Mouse (Mus musculus) hindbrain, postnatal 0 days (tissue): ENCODE measurements at regions not wholly inside any gene's neighbourhood (a gene's known extent, or its start where the extent isn't known, plus 50 kb on each side); places are given as distances from the start of the nearest gene placed in this dataset.

Source experiments
- ATAC-seq: fragments of 200-750 bp; cut with Nextera tagmentation; 2 replicates; pipeline ENCODE4 v1.8.0; 2017; ENCODE audit warnings: mild to moderate bottlenecking, moderate TSS enrichment, moderate library complexity
- DNase-seq: peaks from one replicate; pipeline ENCODE4 v3.0.0-alpha.2; 2015; ENCODE audit warnings: low spot score
- H3K27ac ChIP-seq: fragments of 300-500 bp; sonication (generic); 2 replicates; pipeline ENCODE4 v1.5.1; 2014; ENCODE audit warnings: mild to moderate bottlenecking
- H3K27me3 ChIP-seq: fragments of 300-500 bp; sonication (generic); 2 replicates; pipeline ENCODE4 v1.6.1; 2014; ENCODE audit warnings: low read length, mixed read lengths; ENCODE audit not compliant: insufficient read depth
- H3K36me3 ChIP-seq: fragments of 300-500 bp; sonication (generic); 2 replicates; pipeline ENCODE4 v1.6.1; 2014; ENCODE audit warnings: low read length, mixed read lengths; ENCODE audit not compliant: insufficient read depth
- H3K4me1 ChIP-seq: fragments of 300-500 bp; sonication (generic); 2 replicates; pipeline ENCODE4 v1.6.1; 2014; ENCODE audit warnings: antibody characterized with exemption, low read length, mixed read lengths; ENCODE audit not compliant: insufficient read depth
- H3K4me2 ChIP-seq: fragments of 300-500 bp; sonication (generic); 2 replicates; pipeline ENCODE4 v1.6.1; 2014; ENCODE audit warnings: low read depth, mild to moderate bottlenecking, low read length, moderate library complexity, mixed read lengths
- H3K4me3 ChIP-seq: fragments of 300-500 bp; sonication (generic); 2 replicates; pipeline ENCODE4 v1.5.1; 2014; ENCODE audit warnings: low read length
- H3K9ac ChIP-seq: fragments of 300-500 bp; sonication (generic); replicated peaks from 2 replicates; pipeline ENCODE4 v1.6.1; 2014; ENCODE audit warnings: mild to moderate bottlenecking, low read length, moderate library complexity, mixed read lengths
- H3K9me3 ChIP-seq: fragments of 300-500 bp; sonication (generic); 2 replicates; pipeline ENCODE4 v1.6.1; 2016; ENCODE audit warnings: low read length, mixed read lengths
- CTCF ChIP-seq: IDR thresholded peaks from 2 replicates; pipeline ENCODE4 v1.5.1; 2016; ENCODE audit warnings: antibody characterized with exemption, control low read depth, low read depth
- WGBS: fragments of 180-500 bp; shearing (Covaris S2); extraction: QIAGEN DNeasy Blood & Tissue Kit; methylation state at CpG from one replicate; pipeline ENCODE4 v1.1.7; 2014; 5-methylcytosine and 5-hydroxymethylcytosine counted together

- ATAC-seq (no peak), DNase-seq (no peak)
- H3K4me3 ChIP-seq: no peak overlapping the region
- H3K4me1 ChIP-seq: no peaks in the 10 kb centered on the region
- TF ChIP-seq CTCF: no peak
- H3K4me2 ChIP-seq: no peak overlapping the region
- no peaks in the 10 kb centered on the region for H3K9me3 ChIP-seq
- H3K9ac ChIP-seq: no peak overlapping the region
- no peaks in the 10 kb centered on the region for H3K27me3 ChIP-seq
- H3K27ac ChIP-seq: no peak overlapping the region
- H3K36me3 ChIP-seq: no peaks in the 10 kb centered on the region
- WGBS: 55% methylated on average over 3 of the region's 3 CpGs
Measured at GRCm38 (mm10) chr1:47448070-47448469, 555.4 kb upstream of the Slc39a10 start.

- DNase-seq (no peak), ATAC-seq (no peak)
- Histone ChIP-seq H3K9me3 (no peaks in the 10 kb centered on the region), H3K27me3 (no peaks in the 10 kb centered on the region), H3K4me1 (no peaks in the 10 kb centered on the region), H3K4me2 (no peak overlapping the region), H3K9ac (no peak overlapping the region), H3K27ac (no peak overlapping the region), H3K4me3 (no peak overlapping the region), H3K36me3 (no peaks in the 10 kb centered on the region)
- no peak for TF ChIP-seq CTCF
- 61% methylated on average over 6 of the region's 6 CpGs for WGBS
Measured at GRCm38 (mm10) chr1:47446021-47446420, 553.4 kb upstream of the Slc39a10 start.

- no peak overlapping the region for H3K9ac ChIP-seq
- H3K9me3 ChIP-seq: no peaks in the 10 kb centered on the region
- DNase-seq (no peak), ATAC-seq (no peak)
- WGBS: 70% methylated on average over 1 of the region's 1 CpGs
- no peak overlapping the region for H3K27ac ChIP-seq
- H3K4me2 ChIP-seq: no peak overlapping the region
- no peak for TF ChIP-seq CTCF
- no peaks in the 10 kb centered on the region for H3K36me3 ChIP-seq
- no peaks in the 10 kb centered on the region for H3K4me1 ChIP-seq
- H3K27me3 ChIP-seq: no peaks in the 10 kb centered on the region
- no peak overlapping the region for H3K4me3 ChIP-seq
Measured at GRCm38 (mm10) chr1:47432829-47433228, 540.2 kb upstream of the Slc39a10 start.

GRCm38 (mm10) chr1:47405164-47405563 is 512.5 kb upstream of the Slc39a10 start:
- H3K4me3 ChIP-seq: no peak overlapping the region
- H3K36me3 ChIP-seq: no peaks in the 10 kb centered on the region
- no peaks in the 10 kb centered on the region for H3K9me3 ChIP-seq
- 63% methylated on average over 1 of the region's 1 CpGs for WGBS
- H3K4me1 ChIP-seq: no peaks in the 10 kb centered on the region
- no peaks in the 10 kb centered on the region for H3K27me3 ChIP-seq
- DNase-seq: no peak
- no peak for ATAC-seq
- no peak for TF ChIP-seq CTCF
- H3K27ac ChIP-seq: no peak overlapping the region
- H3K9ac ChIP-seq: no peak overlapping the region
- H3K4me2 ChIP-seq: no peak overlapping the region

GRCm38 (mm10) chr1:47386579-47386978 is 493.9 kb upstream of the Slc39a10 start:
- no peak for TF ChIP-seq CTCF
- DNase-seq (no peak), ATAC-seq (no peak)

GRCm38 (mm10) chr1:47378795-47379194 is 486.1 kb upstream of the Slc39a10 start:
- ATAC-seq: no peak
- Histone ChIP-seq H3K4me3 (no peak overlapping the region), H3K9ac (no peak overlapping the region), H3K27me3 (no peaks in the 10 kb centered on the region), H3K36me3 (no peaks in the 10 kb centered on the region), H3K27ac (no peak overlapping the region), H3K9me3 (no peaks in the 10 kb centered on the region), H3K4me1 (no peaks in the 10 kb centered on the region), H3K4me2 (no peak overlapping the region)
- 24% methylated on average over 1 of the region's 1 CpGs for WGBS
- TF ChIP-seq CTCF: no peak
- DNase-seq: no peak

More at GRCm38 (mm10) chr1:47386579-47386978, 493.9 kb upstream of the Slc39a10 start:
- Histone ChIP-seq H3K4me1 (no peaks in the 10 kb centered on the region), H3K9ac (no peak overlapping the region), H3K4me3 (no peak overlapping the region), H3K4me2 (no peak overlapping the region), H3K9me3 (no peaks in the 10 kb centered on the region), H3K27ac (no peak overlapping the region), H3K36me3 (no peaks in the 10 kb centered on the region), H3K27me3 (no peaks in the 10 kb centered on the region)

- Histone ChIP-seq H3K4me2 (no peak overlapping the region), H3K27me3 (no peaks in the 10 kb centered on the region), H3K4me3 (no peak overlapping the region), H3K9ac (no peak overlapping the region), H3K4me1 (no peaks in the 10 kb centered on the region), H3K9me3 (no peaks in the 10 kb centered on the region), H3K36me3 (no peaks in the 10 kb centered on the region), H3K27ac (no peak overlapping the region)
- ATAC-seq: no peak
- TF ChIP-seq CTCF: no peak
- WGBS: 86% methylated on average over 3 of the region's 3 CpGs
- no peak for DNase-seq
Measured at GRCm38 (mm10) chr1:47339718-47340439, 447.2 kb upstream of the Slc39a10 start.
